Mouse (Mus musculus) neural tube, embryonic 14.5 days (tissue): ENCODE results near the gene Wfdc21. TPM values are rescaled to one million over a fixed set of nuclear protein-coding genes. Genes with fewer than 3 reads are reported as not detected.

Source experiments
- ATAC-seq: fragments of 200-750 bp; cut with Nextera tagmentation; 2 replicates; pipeline ENCODE4 v1.8.0; 2017; ENCODE audit warnings: low read depth, mild to moderate bottlenecking, moderate TSS enrichment, moderate library complexity
- H3K27ac ChIP-seq: fragments of 300-500 bp; sonication (generic); 2 replicates; pipeline ENCODE4 v1.5.1; 2014; ENCODE audit warnings: low read depth, mild to moderate bottlenecking, control low read depth, low read length, moderate library complexity, mixed read lengths
- H3K27me3 ChIP-seq: fragments of 300-500 bp; sonication (generic); 2 replicates; pipeline ENCODE4 v1.6.1; 2014; ENCODE audit warnings: low read length; ENCODE audit not compliant: control insufficient read depth, insufficient read depth
- H3K36me3 ChIP-seq: fragments of 300-500 bp; sonication (generic); 2 replicates; pipeline ENCODE4 v1.6.1; 2014; ENCODE audit warnings: low read length, mixed read lengths; ENCODE audit not compliant: control insufficient read depth, insufficient read depth
- H3K4me1 ChIP-seq: fragments of 300-500 bp; sonication (generic); 2 replicates; pipeline ENCODE4 v1.6.1; 2014; ENCODE audit warnings: low read length; ENCODE audit not compliant: control insufficient read depth, insufficient read depth
- H3K4me2 ChIP-seq: fragments of 300-500 bp; sonication (generic); 2 replicates; pipeline ENCODE4 v1.6.1; 2014; ENCODE audit warnings: mild to moderate bottlenecking, low read depth, low read length, control low read depth
- H3K4me3 ChIP-seq: fragments of 300-500 bp; sonication (generic); 2 replicates; pipeline ENCODE4 v1.5.1; 2014; ENCODE audit warnings: low read depth, low read length, control low read depth, mixed read lengths
- H3K9ac ChIP-seq: fragments of 300-500 bp; sonication (generic); replicated peaks from 2 replicates; pipeline ENCODE4 v1.6.1; 2014; ENCODE audit warnings: low read depth, mild to moderate bottlenecking, control low read depth, low read length, mixed read lengths
- H3K9me3 ChIP-seq: fragments of 300-500 bp; sonication (generic); 2 replicates; pipeline ENCODE4 v1.6.1; 2016; ENCODE audit warnings: low read length; ENCODE audit not compliant: control insufficient read depth
- WGBS: fragments of 180-500 bp; shearing (Covaris S2); extraction: QIAGEN DNeasy Blood & Tissue Kit; methylation state at CpG from one replicate; pipeline ENCODE4 v1.1.7; 2014; 5-methylcytosine and 5-hydroxymethylcytosine counted together
- polyA plus RNA-seq: library from polyadenylated mRNA; unstranded; fragments of >200 nt; fragmentation: Nextera tagmentation; extraction: Ambion mirVana; gene quantifications from 2 replicates; pipeline ENCODE4 v1.2.1, GENCODE M21; 2014

Wfdc21 gene
- 0.98 TPM in 1 of 2 replicates, not detected in the other for polyA plus RNA-seq

- no peak within 1 kb of the TSS for H3K9ac ChIP-seq
- ATAC-seq: no peak
- H3K4me1 ChIP-seq: no peaks in the 10 kb centered on the region
- H3K4me3 ChIP-seq: no peak within 1 kb of the TSS
- no peaks in the 10 kb centered on the region for H3K9me3 ChIP-seq
- no peaks in the 10 kb centered on the region for H3K27me3 ChIP-seq
- no peak within 1 kb of the TSS for H3K27ac ChIP-seq
- no peaks in the 10 kb centered on the region for H3K36me3 ChIP-seq
- no peak within 1 kb of the TSS for H3K4me2 ChIP-seq
- WGBS: 81% methylated on average over 5 of the region's 5 CpGs
Measured at GRCm38 (mm10) chr11:83746681-83747080, at the start of gene Wfdc21. TSS of gene Wfdc21 (plus strand) at chr11:83746940.

DNA sequence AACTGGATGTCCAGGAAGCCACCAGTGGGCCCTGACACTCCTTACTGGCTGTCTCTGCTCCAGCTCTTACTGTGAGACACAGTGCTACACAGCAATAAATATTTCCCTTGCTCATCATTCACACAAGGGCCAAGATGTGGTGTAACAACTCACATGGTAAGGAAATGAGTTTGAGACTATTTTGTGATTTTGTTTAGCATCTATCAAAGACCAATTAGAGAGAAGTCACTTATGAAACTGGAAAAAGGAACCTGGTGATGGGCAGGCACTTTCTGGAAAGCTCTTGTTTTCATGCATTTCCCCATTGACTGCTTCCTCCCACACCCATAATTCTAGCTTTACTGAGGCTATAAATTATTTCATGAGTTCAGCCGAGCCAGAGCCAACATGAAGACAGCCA, 43.0 kb upstream of the Wfdc21 start, which contains the start of gene Wfdc17:
Wfdc17 (plus strand) TSS at position 287 of the 400 bp plus-strand sequence.
- Histone ChIP-seq H3K27ac (no peak within 1 kb of the TSS), H3K27me3 (no peaks in the 10 kb centered on the region), H3K4me1 (no peaks in the 10 kb centered on the region), H3K9me3 (no peaks in the 10 kb centered on the region), H3K9ac (no peak within 1 kb of the TSS), H3K4me2 (no peak within 1 kb of the TSS), H3K4me3 (no peak within 1 kb of the TSS), H3K36me3 (no peaks in the 10 kb centered on the region)
- 26% methylated on average over 1 of the region's 1 CpGs for WGBS
- no peak for ATAC-seq

DNA sequence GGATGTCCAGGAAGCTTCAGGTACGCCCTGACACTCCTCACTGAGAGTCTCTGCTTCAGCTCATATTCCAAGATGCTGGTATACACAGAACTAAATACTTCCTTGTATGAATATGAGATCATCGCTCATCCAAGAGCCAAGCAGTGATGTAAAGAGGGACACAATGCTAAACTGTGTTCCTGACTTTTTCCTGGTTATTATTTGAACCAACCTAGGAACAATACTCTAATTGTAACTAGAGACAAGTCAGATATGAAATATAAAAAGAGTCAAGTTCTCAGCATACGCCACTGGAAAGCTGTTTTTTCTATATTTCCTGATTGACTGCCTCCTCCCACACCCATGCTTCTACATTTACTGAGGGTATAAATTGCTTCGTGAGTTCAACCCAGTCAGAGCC, 38.0 kb upstream of the Wfdc21 start, which contains the start of gene Wfdc18:
Wfdc18 (plus strand) TSS at position 301 of the 400 bp plus-strand sequence.
- Histone ChIP-seq H3K4me2 (no peak within 1 kb of the TSS), H3K27me3 (no peaks in the 10 kb centered on the region), H3K4me3 (no peak within 1 kb of the TSS), H3K9ac (no peak within 1 kb of the TSS), H3K9me3 (no peaks in the 10 kb centered on the region), H3K4me1 (no peaks in the 10 kb centered on the region), H3K27ac (no peak within 1 kb of the TSS), H3K36me3 (no peaks in the 10 kb centered on the region)
- WGBS: 75% methylated on average over 4 of the region's 4 CpGs
- ATAC-seq: no peak

DNA sequence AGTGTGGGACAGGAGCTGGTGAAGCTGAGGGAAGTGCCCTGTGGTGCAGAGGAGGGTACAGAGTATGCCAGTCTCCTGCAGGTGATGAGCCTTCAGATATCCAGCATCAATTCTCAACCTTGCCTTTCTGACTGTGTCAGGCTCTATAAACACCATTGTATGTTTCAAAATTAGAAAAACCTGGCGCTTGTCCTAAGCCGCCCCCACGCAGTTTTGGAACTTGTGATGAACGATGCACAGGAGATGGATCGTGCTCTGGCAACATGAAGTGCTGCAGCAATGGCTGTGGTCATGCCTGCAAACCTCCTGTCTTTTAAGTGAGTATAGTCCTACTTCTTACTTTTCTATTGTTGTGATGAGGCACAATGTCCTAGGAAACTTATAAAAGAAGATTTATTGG, 37.1 kb upstream of the Wfdc21 start:
- Histone ChIP-seq H3K4me1 (no peaks in the 10 kb centered on the region), H3K9me3 (no peaks in the 10 kb centered on the region), H3K27me3 (no peaks in the 10 kb centered on the region), H3K4me3 (no peak overlapping the region), H3K4me2 (no peak overlapping the region), H3K36me3 (no peaks in the 10 kb centered on the region), H3K27ac (no peak overlapping the region), H3K9ac (no peak overlapping the region)
- ATAC-seq: no peak
- 92% methylated on average over 5 of the region's 5 CpGs for WGBS

DNA sequence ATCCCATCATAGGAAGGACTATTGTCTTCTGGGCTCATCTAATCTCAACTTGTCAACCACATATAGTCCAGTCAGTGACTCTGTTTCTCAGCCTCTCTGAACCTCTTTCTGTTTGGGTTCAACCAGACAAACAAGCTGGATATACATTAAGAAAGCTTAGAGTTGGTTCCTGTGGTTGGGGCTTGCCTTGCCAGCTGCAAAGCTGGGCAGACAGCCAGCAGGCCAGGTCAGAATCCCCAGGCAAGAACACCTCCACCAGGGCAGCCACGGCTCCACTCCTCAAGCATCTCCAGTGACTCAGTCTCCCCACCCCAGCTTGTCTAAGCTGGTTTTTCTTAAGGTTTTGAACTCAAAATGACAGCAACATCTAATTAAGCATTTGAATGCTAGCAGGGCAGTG, 34.1 kb upstream of the Wfdc21 start:
- no peak overlapping the region for H3K9ac ChIP-seq
- 94% methylated on average over 1 of the region's 1 CpGs for WGBS
- ATAC-seq: no peak
- no peak overlapping the region for H3K4me3 ChIP-seq
- no peaks in the 10 kb centered on the region for H3K9me3 ChIP-seq
- H3K36me3 ChIP-seq: no peaks in the 10 kb centered on the region
- H3K27ac ChIP-seq: no peak overlapping the region
- H3K4me2 ChIP-seq: no peak overlapping the region
- no peaks in the 10 kb centered on the region for H3K27me3 ChIP-seq
- H3K4me1 ChIP-seq: no peaks in the 10 kb centered on the region

- Histone ChIP-seq H3K4me1 (no peaks in the 10 kb centered on the region), H3K27ac (no peak overlapping the region), H3K27me3 (no peaks in the 10 kb centered on the region), H3K4me3 (no peak overlapping the region), H3K36me3 (no peaks in the 10 kb centered on the region), H3K9ac (no peak overlapping the region), H3K4me2 (no peak overlapping the region), H3K9me3 (no peaks in the 10 kb centered on the region)
- 80% methylated on average over 2 of the region's 2 CpGs for WGBS
- ATAC-seq: no peak
Measured at GRCm38 (mm10) chr11:83713925-83714324, 32.8 kb upstream of the Wfdc21 start.

GRCm38 (mm10) chr11:83717042-83717665, 29.6 kb upstream of the Wfdc21 start:
- Histone ChIP-seq H3K36me3 (no peaks in the 10 kb centered on the region), H3K9me3 (no peaks in the 10 kb centered on the region), H3K9ac (no peak overlapping the region), H3K4me3 (no peak overlapping the region), H3K4me2 (no peak overlapping the region), H3K27me3 (no peaks in the 10 kb centered on the region), H3K4me1 (no peaks in the 10 kb centered on the region), H3K27ac (no peak overlapping the region)
- no peak for ATAC-seq
- WGBS: 85% methylated on average over 6 of the region's 6 CpGs

GRCm38 (mm10) chr11:83720766-83721165, 26.0 kb upstream of the Wfdc21 start:
- Histone ChIP-seq H3K27ac (no peak overlapping the region), H3K4me2 (no peak overlapping the region), H3K9ac (no peak overlapping the region), H3K9me3 (no peaks in the 10 kb centered on the region), H3K36me3 (no peaks in the 10 kb centered on the region), H3K4me3 (no peak overlapping the region), H3K4me1 (no peaks in the 10 kb centered on the region), H3K27me3 (no peaks in the 10 kb centered on the region)
- ATAC-seq: no peak

DNA sequence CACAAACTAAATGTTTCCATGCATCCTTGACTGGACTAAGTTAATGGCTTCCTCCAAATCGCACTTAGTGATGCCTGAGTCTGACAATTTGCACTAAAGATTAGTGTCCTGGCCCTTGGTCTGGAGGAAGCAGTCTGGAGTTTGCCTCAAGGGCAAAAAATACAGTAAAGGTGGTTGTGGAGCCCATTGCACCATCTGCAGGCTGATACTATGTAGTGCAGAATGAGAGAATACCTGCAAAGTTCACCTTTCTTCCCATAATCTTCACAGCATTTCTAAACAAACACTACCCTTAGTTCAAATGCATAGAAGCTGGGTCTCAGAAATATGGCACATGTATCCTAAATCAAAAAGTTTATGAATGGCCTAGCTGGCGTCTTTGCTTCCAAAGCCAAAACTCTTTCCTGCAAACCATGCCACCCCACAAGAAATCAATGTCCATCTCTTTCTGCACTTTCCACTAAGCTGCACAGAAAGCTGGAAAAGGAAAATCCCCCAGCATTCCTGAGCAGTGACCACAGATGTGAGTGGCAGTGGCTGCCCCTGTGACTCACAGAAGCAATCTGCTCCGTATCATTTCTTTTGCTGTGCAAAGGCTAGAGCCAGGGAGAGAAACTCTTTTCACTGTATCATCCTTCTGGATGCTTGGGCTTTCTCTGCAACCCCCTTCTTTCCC, 17.8 kb upstream of the Wfdc21 start:
- Histone ChIP-seq H3K9ac (no peak overlapping the region), H3K4me3 (no peak overlapping the region)

More for the DNA sequence above, 17.8 kb upstream of the Wfdc21 start:
- 71% methylated on average over 3 of the region's 3 CpGs for whole genome bisulfite sequencing
- Histone ChIP-seq H3K9me3 (no peaks in the 10 kb centered on the region), H3K4me1 (no peaks in the 10 kb centered on the region), H3K36me3 (no peaks in the 10 kb centered on the region), H3K4me2 (no peak overlapping the region), H3K27ac (no peak overlapping the region), H3K27me3 (no peaks in the 10 kb centered on the region)
- ATAC-seq: no peak
